Mouse (Mus musculus) forebrain, embryonic 15.5 days (tissue): ENCODE data around the gene Sept12. TPM values are rescaled to one million over a fixed set of nuclear protein-coding genes. Genes with fewer than 3 reads are reported as not detected.

ENCODE experiments used
- ATAC-seq: fragments of 200-750 bp; cut with Nextera tagmentation; replicated peaks from 2 replicates; pipeline ENCODE4 v1.8.0; 2017; ENCODE audit warnings: mild to moderate bottlenecking, moderate TSS enrichment, moderate library complexity
- H3K27ac ChIP-seq: fragments of 300-500 bp; sonication (generic); replicated peaks from 2 replicates; pipeline ENCODE4 v1.5.1; 2015; ENCODE audit warnings: mild to moderate bottlenecking, inconsistent platforms
- H3K27me3 ChIP-seq: fragments of 300-500 bp; sonication (generic); 2 replicates; pipeline ENCODE4 v1.6.1; 2015; ENCODE audit warnings: inconsistent platforms
- H3K36me3 ChIP-seq: fragments of 300-500 bp; sonication (generic); 2 replicates; pipeline ENCODE4 v1.6.1; 2015; ENCODE audit warnings: mild to moderate bottlenecking, inconsistent platforms
- H3K4me1 ChIP-seq: fragments of 300-500 bp; sonication (generic); 2 replicates; pipeline ENCODE4 v1.6.1; 2015; ENCODE audit warnings: inconsistent platforms
- H3K4me2 ChIP-seq: fragments of 300-500 bp; sonication (generic); replicated peaks from 2 replicates; pipeline ENCODE4 v1.6.1; 2015; ENCODE audit warnings: mild to moderate bottlenecking, inconsistent platforms
- H3K4me3 ChIP-seq: fragments of 300-500 bp; sonication (generic); 2 replicates; pipeline ENCODE4 v1.5.1; 2015; ENCODE audit warnings: mild to moderate bottlenecking, inconsistent platforms
- H3K9ac ChIP-seq: fragments of 300-500 bp; sonication (generic); replicated peaks from 2 replicates; pipeline ENCODE4 v1.6.1; 2015; ENCODE audit warnings: mild to moderate bottlenecking, inconsistent platforms
- H3K9me3 ChIP-seq: fragments of 300-500 bp; sonication (generic); 2 replicates; pipeline ENCODE4 v1.6.1; 2016; ENCODE audit warnings: inconsistent platforms
- WGBS: fragments of 180-500 bp; shearing (Covaris S2); methylation state at CpG from one replicate; pipeline ENCODE4 v1.1.7; 2015; ENCODE audit warnings: mixed read lengths; 5-methylcytosine and 5-hydroxymethylcytosine counted together
- polyA plus RNA-seq: library from polyadenylated mRNA; unstranded; fragments of >200 nt; fragmentation: Nextera tagmentation; extraction: Ambion mirVana; gene quantifications from 2 replicates; pipeline ENCODE4 v1.2.1, GENCODE M21; 2015

The Sept12 gene
- polyA plus RNA-seq, 1 experiment from 2014 or later: not detected

GRCm38 (mm10) chr16:5008076-5008475, 10.4 kb upstream of the Sept12 start:
- Histone ChIP-seq H3K27ac (no peak overlapping the region), H3K9ac (no peak overlapping the region), H3K4me2 (no peak overlapping the region), H3K27me3 (no peaks in the 10 kb centered on the region), H3K9me3 (no peaks in the 10 kb centered on the region), H3K36me3 (no peaks in the 10 kb centered on the region), H3K4me1 (peaks cover 11% of the 10 kb centered on the region), H3K4me3 (no peak overlapping the region)
- ATAC-seq: no peak
- 84% methylated on average over 12 of the region's 12 CpGs for WGBS

DNA sequence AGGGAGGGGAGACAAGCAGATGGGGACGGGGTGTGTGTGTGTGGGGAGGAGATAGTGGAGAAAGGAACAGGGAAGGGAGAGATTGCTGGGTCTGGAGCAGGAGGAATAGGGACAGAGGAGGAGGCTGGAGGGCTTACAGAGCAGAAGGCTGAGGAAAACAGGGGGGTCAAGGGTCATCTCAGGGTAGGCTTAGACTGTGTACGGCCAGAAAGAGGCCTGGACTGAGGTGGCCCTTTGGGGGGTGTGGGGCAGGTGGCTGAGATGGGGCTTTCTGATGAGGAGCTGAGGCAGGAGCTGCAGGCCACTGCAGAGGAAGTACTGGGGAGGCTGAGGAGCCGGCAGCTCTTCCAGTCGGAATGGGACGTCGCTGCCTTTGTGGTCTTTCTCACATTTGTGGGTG, 9.8 kb upstream of the Sept12 start:
- no peak overlapping the region for H3K4me3 ChIP-seq
- H3K4me1 ChIP-seq: peaks cover 7% of the 10 kb centered on the region
- ATAC-seq: no peak
- no peak overlapping the region for H3K9ac ChIP-seq
- no peak overlapping the region for H3K4me2 ChIP-seq
- H3K27ac ChIP-seq: no peak overlapping the region
- H3K27me3 ChIP-seq: no peaks in the 10 kb centered on the region
- 51% methylated on average over 6 of the region's 6 CpGs for WGBS
- no peaks in the 10 kb centered on the region for H3K36me3 ChIP-seq
- no peaks in the 10 kb centered on the region for H3K9me3 ChIP-seq

- 48% methylated on average over 5 of the region's 5 CpGs for WGBS
These were observed 9.4 kb upstream of the Sept12 start, which contains the start of gene Smim22 for GRCm38 (mm10) chr16:5007067-5007466. Gene Smim22, plus strand, starts transcription at chr16:5007288.

GRCm38 (mm10) chr16:5000611-5001010, 3.0 kb upstream of the Sept12 start:
- Histone ChIP-seq H3K36me3 (no peaks in the 10 kb centered on the region), H3K27ac (no peak overlapping the region), H3K9me3 (no peaks in the 10 kb centered on the region), H3K4me3 (no peak overlapping the region), H3K9ac (no peak overlapping the region), H3K27me3 (peaks cover 3% of the 10 kb centered on the region; the same call in 1 of the 2 replicates), H3K4me2 (no peak overlapping the region), H3K4me1 (no peaks in the 10 kb centered on the region)
- WGBS: 70% methylated on average over 3 of the region's 3 CpGs
- ATAC-seq: no peak

More at GRCm38 (mm10) chr16:5007067-5007466, 9.4 kb upstream of the Sept12 start, which contains the start of gene Smim22:
- Histone ChIP-seq H3K27me3 (no peaks in the 10 kb centered on the region), H3K36me3 (no peaks in the 10 kb centered on the region), H3K4me3 (no peak within 1 kb of the TSS), H3K4me2 (no peak within 1 kb of the TSS), H3K27ac (no peak within 1 kb of the TSS), H3K9me3 (no peaks in the 10 kb centered on the region), H3K9ac (no peak within 1 kb of the TSS), H3K4me1 (peaks cover 3% of the 10 kb centered on the region)
- ATAC-seq: no peak

- Histone ChIP-seq H3K9ac (no peak overlapping the region), H3K4me1 (no peaks in the 10 kb centered on the region), H3K4me3 (no peak overlapping the region), H3K9me3 (no peaks in the 10 kb centered on the region), H3K27ac (no peak overlapping the region), H3K4me2 (no peak overlapping the region), H3K36me3 (no peaks in the 10 kb centered on the region), H3K27me3 (peaks cover 3% of the 10 kb centered on the region; the same call in 1 of the 2 replicates)
- 77% methylated on average over 1 of the region's 1 CpGs for WGBS
- no peak for ATAC-seq
These were observed 1.3 kb upstream of the Sept12 start for GRCm38 (mm10) chr16:4998984-4999383.

- Histone ChIP-seq H3K4me2 (no peak overlapping the region), H3K9ac (no peak overlapping the region), H3K27ac (no peak overlapping the region), H3K36me3 (no peaks in the 10 kb centered on the region), H3K27me3 (no peaks in the 10 kb centered on the region), H3K4me1 (no peaks in the 10 kb centered on the region), H3K4me3 (no peak overlapping the region), H3K9me3 (no peaks in the 10 kb centered on the region)
- no peak for ATAC-seq
- 83% methylated on average over 4 of the region's 4 CpGs for WGBS
These were observed 4.4 kb downstream of the Sept12 start for GRCm38 (mm10) chr16:4993276-4993675.

DNA sequence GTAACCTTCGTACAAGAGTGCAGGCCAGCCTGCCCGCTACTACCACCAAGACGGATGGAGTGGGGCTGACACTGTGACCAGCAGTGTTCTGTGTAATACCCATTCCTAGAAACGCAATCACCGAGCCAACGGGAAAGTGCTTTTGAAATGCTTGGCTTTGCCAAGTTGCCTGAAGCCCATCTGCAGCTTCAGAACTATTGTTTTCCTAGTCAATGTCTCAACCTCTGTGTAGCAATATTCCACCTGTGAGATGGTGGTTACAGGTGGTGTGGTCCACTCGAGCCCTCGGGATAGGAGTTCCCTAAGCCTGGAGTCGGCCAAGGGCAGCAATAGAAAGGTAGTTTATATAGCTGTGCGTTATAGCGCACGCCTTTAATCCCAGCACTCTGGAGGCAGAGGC, 12.9 kb downstream of the Sept12 start:
- H3K36me3 ChIP-seq: no peaks in the 10 kb centered on the region
- no peak overlapping the region for H3K4me2 ChIP-seq
- no peak overlapping the region for H3K27ac ChIP-seq
- H3K4me1 ChIP-seq: no peaks in the 10 kb centered on the region
- no peaks in the 10 kb centered on the region for H3K9me3 ChIP-seq
- no peak overlapping the region for H3K9ac ChIP-seq
- no peaks in the 10 kb centered on the region for H3K27me3 ChIP-seq
- WGBS: 94% methylated on average over 12 of the region's 12 CpGs
- H3K4me3 ChIP-seq: no peak overlapping the region
- no peak for ATAC-seq

GRCm38 (mm10) chr16:4979755-4980380, 17.8 kb downstream of the Sept12 start:
- no peak for ATAC-seq
- Histone ChIP-seq H3K4me3 (no peak overlapping the region), H3K27me3 (no peaks in the 10 kb centered on the region), H3K9ac (no peak overlapping the region), H3K4me1 (no peaks in the 10 kb centered on the region), H3K4me2 (no peak overlapping the region), H3K36me3 (no peaks in the 10 kb centered on the region), H3K9me3 (no peaks in the 10 kb centered on the region), H3K27ac (no peak overlapping the region)
- WGBS: 71% methylated on average over 4 of the region's 4 CpGs

DNA sequence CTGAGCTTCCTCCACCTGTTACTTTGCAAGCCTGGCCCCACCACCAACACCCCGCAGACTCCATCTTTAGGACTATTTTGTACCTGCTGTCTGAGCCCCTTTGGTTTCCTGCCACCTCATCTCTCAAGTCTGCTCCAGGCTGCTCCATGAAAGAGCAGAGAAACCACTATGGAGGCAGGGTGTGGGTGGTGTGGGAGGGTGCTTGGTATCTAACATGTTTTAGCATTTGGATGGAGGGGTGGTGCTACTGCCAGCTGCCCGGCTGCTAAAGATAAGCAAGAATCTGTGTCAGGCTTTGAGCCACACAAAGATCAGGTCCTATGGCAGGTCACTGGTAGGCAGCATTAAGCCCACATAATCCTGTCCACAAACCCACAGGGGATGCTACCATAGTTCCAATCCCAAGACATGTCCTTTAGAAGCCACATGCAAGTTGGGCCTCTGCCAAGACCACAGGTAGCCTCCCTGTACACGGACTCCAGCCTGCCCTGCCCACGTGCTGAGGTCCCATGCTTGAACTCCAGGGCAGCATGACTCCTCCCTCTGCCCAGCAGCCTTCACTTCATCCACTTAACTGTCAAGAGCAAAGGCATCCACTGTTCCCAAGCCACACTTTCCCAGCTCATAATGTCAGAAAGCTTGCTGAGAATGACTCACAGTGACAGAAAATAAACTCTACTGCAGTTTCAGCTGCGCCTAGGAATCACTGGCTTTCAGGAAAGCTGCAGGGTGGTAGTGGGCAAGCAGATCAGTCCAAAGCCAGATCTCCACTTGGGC, 19.2 kb downstream of the Sept12 start:
- WGBS: 77% methylated on average over 5 of the region's 5 CpGs
- no peaks in the 10 kb centered on the region for H3K27me3 ChIP-seq
- no peak for ATAC-seq
- no peak overlapping the region for H3K9ac ChIP-seq
- no peaks in the 10 kb centered on the region for H3K9me3 ChIP-seq
- no peaks in the 10 kb centered on the region for H3K4me1 ChIP-seq
- H3K27ac ChIP-seq: no peak overlapping the region
- H3K4me3 ChIP-seq: no peak overlapping the region
- H3K36me3 ChIP-seq: no peaks in the 10 kb centered on the region
- H3K4me2 ChIP-seq: no peak overlapping the region

GRCm38 (mm10) chr16:4976180-4976579, 21.5 kb downstream of the Sept12 start:
- H3K9me3 ChIP-seq: no peaks in the 10 kb centered on the region
- H3K4me2 ChIP-seq: no peak overlapping the region
- no peak overlapping the region for H3K27ac ChIP-seq
- no peak for ATAC-seq
- 59% methylated on average over 2 of the region's 2 CpGs for WGBS
- no peaks in the 10 kb centered on the region for H3K27me3 ChIP-seq
- no peaks in the 10 kb centered on the region for H3K36me3 ChIP-seq
- H3K4me3 ChIP-seq: no peak overlapping the region
- no peaks in the 10 kb centered on the region for H3K4me1 ChIP-seq
- H3K9ac ChIP-seq: no peak overlapping the region

- 69% methylated on average over 5 of the region's 5 CpGs for WGBS
- Histone ChIP-seq H3K4me1 (no peaks in the 10 kb centered on the region), H3K9ac (no peak overlapping the region), H3K9me3 (no peaks in the 10 kb centered on the region), H3K4me2 (no peak overlapping the region), H3K27ac (no peak overlapping the region), H3K36me3 (no peaks in the 10 kb centered on the region), H3K27me3 (no peaks in the 10 kb centered on the region), H3K4me3 (no peak overlapping the region)
- ATAC-seq: no peak
These were observed 23.1 kb downstream of the Sept12 start for GRCm38 (mm10) chr16:4974521-4974920.

DNA sequence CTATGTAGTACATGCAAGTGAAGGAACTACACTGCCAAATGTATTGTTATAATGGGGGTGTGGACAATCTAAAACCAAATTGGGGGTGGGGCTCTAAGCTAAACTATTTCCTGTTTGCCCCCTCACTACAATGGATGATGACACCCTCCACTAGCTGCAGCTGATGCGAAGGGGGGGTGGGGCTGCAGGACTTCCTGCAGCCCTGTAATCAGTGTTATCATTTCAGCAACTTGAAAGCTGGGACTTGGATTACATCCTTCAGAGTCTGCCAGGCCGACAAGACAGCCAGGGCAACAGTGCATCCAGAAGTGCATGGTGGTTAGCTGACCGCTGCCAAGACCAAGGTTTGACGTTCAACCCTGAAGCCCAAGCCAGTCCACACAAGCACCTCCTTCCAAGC, 26.0 kb downstream of the Sept12 start:
- no peak for ATAC-seq
- H3K27ac ChIP-seq: no peak overlapping the region
- 91% methylated on average over 4 of the region's 4 CpGs for WGBS
- no peaks in the 10 kb centered on the region for H3K4me1 ChIP-seq
- H3K36me3 ChIP-seq: no peaks in the 10 kb centered on the region; the same call in 1 of the 2 replicates
- no peaks in the 10 kb centered on the region for H3K9me3 ChIP-seq
- no peak overlapping the region for H3K9ac ChIP-seq
- no peaks in the 10 kb centered on the region for H3K27me3 ChIP-seq
- no peak overlapping the region for H3K4me3 ChIP-seq
- no peak overlapping the region for H3K4me2 ChIP-seq
